Mouse (Mus musculus): Measurements from ENCODE around the gene Morc3. TPM values are rescaled to one million over a fixed set of nuclear protein-coding genes. Genes with fewer than 3 reads are reported as not detected.

Morc3 gene
- total and polyA plus RNA-seq, 2 experiments from 2014 or later = 14.7 to 35.5 TPM

DNA sequence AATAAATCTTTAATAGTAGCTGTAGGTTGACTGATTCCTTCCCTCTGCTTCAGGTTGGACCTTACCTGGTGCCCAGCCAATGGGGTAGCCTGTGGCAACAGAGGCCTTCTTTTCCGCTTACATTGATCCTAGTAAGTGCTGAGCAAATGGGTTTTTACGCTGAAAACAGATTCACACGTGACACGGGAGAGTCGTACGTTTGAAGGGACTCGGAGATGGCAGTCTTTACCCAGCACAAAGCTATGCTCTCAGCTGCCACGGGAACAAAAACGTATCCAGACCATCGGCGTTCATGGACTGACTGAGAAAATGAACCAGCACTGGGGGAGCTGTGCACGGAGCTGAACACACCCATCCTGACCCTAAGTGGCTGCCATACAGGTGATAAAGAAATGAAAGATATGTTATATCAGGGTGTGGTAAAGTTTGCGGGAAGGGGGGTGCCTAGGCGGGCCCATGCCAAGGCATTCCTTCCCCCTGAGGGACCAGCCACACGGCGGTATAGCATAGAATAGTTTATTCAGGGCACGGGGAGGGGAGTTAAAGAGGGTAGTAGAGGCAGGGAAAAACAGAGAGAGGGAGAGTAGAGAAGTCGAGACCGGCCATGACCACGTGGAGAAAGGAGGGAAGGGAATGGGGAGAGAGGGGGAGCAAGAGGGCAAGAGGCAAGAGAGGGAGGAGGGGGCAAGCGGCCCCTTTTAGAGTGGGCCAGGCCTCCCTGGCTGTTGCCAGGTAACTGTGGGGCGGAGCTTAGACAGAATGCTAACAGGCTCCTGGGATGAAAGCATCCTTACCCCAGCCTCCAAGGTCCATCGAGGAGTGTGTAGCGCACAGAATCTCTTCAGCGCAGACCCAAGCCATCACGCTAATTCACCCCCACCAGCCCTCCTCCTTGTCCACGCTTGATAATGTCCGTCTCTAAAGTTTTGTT, 79.1 kb downstream of the Morc3 start:
- Histone ChIP-seq H3K4me3 (ENCODE audit: low read depth, low read length) (no peak overlapping the region), H3K9ac (replicated peaks; ENCODE audit: low read depth, low read length) (no peak overlapping the region), H3K27me3 (ENCODE audit: control insufficient read depth, insufficient read depth, low read length) (no peaks in the 10 kb centered on the region), H3K4me1 (ENCODE audit: control insufficient read depth, insufficient read depth) (no peaks in the 10 kb centered on the region), H3K27ac (ENCODE audit: low read depth) (no peak overlapping the region), H3K36me3 (replicated peaks; ENCODE audit: control insufficient read depth, insufficient read depth, low read length) (no peaks in the 10 kb centered on the region), H3K4me2 (ENCODE audit: low read depth, low read length) (no peak overlapping the region), H3K9me3 (replicated peaks; ENCODE audit: control insufficient read depth, low read length) (no peaks in the 10 kb centered on the region)
- ATAC-seq (ENCODE audit: insufficient read depth, low read depth) (no peak), DNase-seq (ENCODE audit: low spot score) (no peak)
- WGBS = 62% methylated on average over 28 of the region's 28 CpGs
- TF ChIP-seq EP300 (IDR thresholded peaks at IDR 0.05; ENCODE audit: low read depth) (no peak), CTCF (IDR thresholded peaks at IDR 0.05; ENCODE audit: low read depth) (no peak)

DNA sequence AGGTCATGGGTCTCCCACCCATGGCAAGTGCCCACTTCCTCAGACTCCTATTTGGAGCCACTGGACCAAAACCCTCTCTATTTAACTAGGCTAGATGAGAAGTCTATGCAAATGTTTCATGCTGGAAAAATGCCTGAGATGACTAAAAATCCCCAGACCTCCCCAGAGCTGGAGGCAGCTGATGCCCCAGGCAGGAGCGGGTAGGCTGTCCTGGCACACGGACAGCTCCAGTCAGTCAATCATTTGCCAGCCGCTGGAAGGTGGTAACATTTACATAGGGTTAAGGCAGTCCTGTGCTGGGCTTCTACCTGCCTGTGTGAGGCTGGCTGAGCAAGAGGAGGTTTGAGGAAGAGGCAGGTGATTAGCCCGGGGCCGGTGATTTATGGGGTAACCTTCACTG, 80.2 kb downstream of the Morc3 start:
- TF ChIP-seq EP300 (IDR thresholded peaks at IDR 0.05; ENCODE audit: low read depth) (no peak), CTCF (IDR thresholded peaks at IDR 0.05; ENCODE audit: low read depth) (no peak)
- 69% methylated on average over 5 of the region's 5 CpGs for WGBS
- no peak for DNase-seq (ENCODE audit: low spot score)
- no peak overlapping the region for H3K4me3 ChIP-seq (ENCODE audit: low read depth, low read length)
- H3K9ac ChIP-seq (replicated peaks; ENCODE audit: low read depth, low read length) = no peak overlapping the region
- ATAC-seq (ENCODE audit: insufficient read depth, low read depth) = no peak
- no peaks in the 10 kb centered on the region for H3K27me3 ChIP-seq (ENCODE audit: control insufficient read depth, insufficient read depth, low read length)
- no peaks in the 10 kb centered on the region for H3K4me1 ChIP-seq (ENCODE audit: control insufficient read depth, insufficient read depth)
- H3K36me3 ChIP-seq (replicated peaks; ENCODE audit: control insufficient read depth, insufficient read depth, low read length) = no peaks in the 10 kb centered on the region
- H3K9me3 ChIP-seq (replicated peaks; ENCODE audit: control insufficient read depth, low read length) = no peaks in the 10 kb centered on the region
- no peak overlapping the region for H3K4me2 ChIP-seq (ENCODE audit: low read depth, low read length)
- no peak overlapping the region for H3K27ac ChIP-seq (ENCODE audit: low read depth)

DNA sequence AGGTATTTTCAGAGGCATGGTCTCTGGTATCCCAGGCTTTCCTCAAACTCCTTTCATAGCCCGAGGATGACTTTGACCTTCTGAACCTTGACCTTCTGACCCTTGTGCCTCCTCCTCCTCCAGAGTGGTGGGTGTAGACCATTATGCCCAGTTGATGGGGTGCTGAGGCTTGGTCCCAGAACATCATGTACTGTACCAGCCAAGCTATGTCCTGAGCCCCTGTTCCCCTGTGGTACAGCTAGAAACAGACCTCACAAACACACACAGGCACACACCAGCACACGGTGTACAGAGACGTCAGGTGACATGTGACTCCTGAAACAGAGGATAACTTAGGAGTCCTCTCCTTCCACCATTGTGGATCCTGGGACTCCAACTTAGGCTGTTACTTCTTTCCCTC, 80.9 kb downstream of the Morc3 start:
- WGBS = 67% methylated on average over 3 of the region's 3 CpGs
- Histone ChIP-seq H3K9ac (replicated peaks; ENCODE audit: low read depth, low read length) (no peak overlapping the region), H3K36me3 (replicated peaks; ENCODE audit: control insufficient read depth, insufficient read depth, low read length) (no peaks in the 10 kb centered on the region), H3K27ac (ENCODE audit: low read depth) (no peak overlapping the region), H3K27me3 (ENCODE audit: control insufficient read depth, insufficient read depth, low read length) (no peaks in the 10 kb centered on the region), H3K9me3 (replicated peaks; ENCODE audit: control insufficient read depth, low read length) (no peaks in the 10 kb centered on the region), H3K4me2 (ENCODE audit: low read depth, low read length) (no peak overlapping the region), H3K4me3 (ENCODE audit: low read depth, low read length) (no peak overlapping the region), H3K4me1 (ENCODE audit: control insufficient read depth, insufficient read depth) (no peaks in the 10 kb centered on the region)
- DNase-seq (ENCODE audit: low spot score) = no peak
- no peak for ATAC-seq (ENCODE audit: insufficient read depth, low read depth)
- TF ChIP-seq CTCF (IDR thresholded peaks at IDR 0.05; ENCODE audit: low read depth) = no peak
- TF ChIP-seq EP300 (IDR thresholded peaks at IDR 0.05; ENCODE audit: low read depth) = no peak

DNA sequence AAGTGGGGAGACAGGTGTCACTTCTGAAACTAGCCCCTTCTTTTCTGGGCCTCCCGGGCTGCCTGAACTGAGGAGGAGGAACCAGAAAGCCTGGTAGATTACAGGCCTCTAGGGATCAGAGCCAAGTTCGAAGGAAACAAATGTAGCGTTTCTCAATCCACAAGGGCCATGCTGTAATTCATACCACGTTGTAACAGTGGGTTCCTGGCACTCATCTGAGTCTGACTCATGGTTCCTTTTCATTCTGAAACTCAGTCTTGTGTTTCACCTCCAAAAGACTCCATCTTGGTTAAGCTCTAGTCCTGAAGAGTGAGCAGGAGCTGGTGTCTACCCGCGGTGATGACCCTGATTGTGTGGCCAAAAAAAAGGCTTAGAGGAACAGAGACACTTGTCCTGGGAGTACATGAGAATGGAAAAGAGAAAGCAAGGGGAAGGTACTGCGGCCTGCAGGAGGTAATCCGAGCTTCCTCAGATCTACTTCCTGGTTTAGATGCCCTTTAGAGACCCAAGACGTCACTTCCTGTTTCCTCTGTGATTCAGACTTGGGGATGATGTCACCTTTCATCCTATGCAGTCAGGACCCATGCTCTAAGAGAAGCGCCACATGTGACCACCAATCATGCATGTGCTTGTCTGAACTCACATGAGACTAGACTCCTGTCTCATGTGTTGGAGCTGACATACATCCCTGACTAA, 82.1 kb downstream of the Morc3 start:
- ATAC-seq (ENCODE audit: insufficient read depth, low read depth) (no peak; the same call in 1 of the 2 replicates), DNase-seq (ENCODE audit: low spot score) (peak; percentile 30)
- Histone ChIP-seq H3K9ac (replicated peaks; ENCODE audit: low read depth, low read length) (no peak overlapping the region), H3K27ac (ENCODE audit: low read depth) (no peak overlapping the region), H3K4me3 (ENCODE audit: low read depth, low read length) (no peak overlapping the region), H3K27me3 (ENCODE audit: control insufficient read depth, insufficient read depth, low read length) (no peaks in the 10 kb centered on the region), H3K4me1 (ENCODE audit: control insufficient read depth, insufficient read depth) (no peaks in the 10 kb centered on the region), H3K36me3 (replicated peaks; ENCODE audit: control insufficient read depth, insufficient read depth, low read length) (no peaks in the 10 kb centered on the region), H3K9me3 (replicated peaks; ENCODE audit: control insufficient read depth, low read length) (no peaks in the 10 kb centered on the region), H3K4me2 (ENCODE audit: low read depth, low read length) (no peak overlapping the region)
- 55% methylated on average over 10 of the region's 10 CpGs for WGBS
- no peak for TF ChIP-seq EP300 (IDR thresholded peaks at IDR 0.05; ENCODE audit: low read depth)
- TF ChIP-seq CTCF (IDR thresholded peaks at IDR 0.05; ENCODE audit: low read depth) = no peak

DNA sequence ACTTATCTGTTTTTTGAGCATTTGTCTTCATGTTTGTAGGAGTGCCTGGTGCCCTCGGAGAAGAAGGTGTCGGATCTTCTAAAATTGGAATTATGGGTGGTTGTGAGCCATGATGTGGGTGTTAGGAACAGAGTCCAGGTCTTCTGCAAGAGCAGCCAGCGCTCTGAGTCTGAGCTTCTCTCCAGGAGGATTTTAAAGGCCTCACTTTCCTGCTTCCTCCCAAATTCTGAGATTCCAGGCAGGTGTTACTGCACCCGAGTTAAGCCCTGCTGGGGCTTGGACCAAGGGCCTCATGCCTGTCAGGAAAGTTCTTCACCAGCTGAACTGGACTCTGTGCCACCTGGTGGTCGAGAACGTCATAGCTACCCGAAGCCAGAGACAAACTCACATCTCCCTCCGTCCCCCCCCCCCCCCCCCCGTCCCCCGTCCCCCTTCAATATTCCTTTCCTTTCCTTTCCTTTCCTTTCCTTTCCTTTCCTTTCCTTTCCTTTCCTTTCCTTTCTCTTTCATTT, 83.5 kb downstream of the Morc3 start:
- TF ChIP-seq EP300 (IDR thresholded peaks at IDR 0.05; ENCODE audit: low read depth) = no peak
- TF ChIP-seq CTCF (IDR thresholded peaks at IDR 0.05; ENCODE audit: low read depth) = peak; percentile 44
- DNase-seq (ENCODE audit: low spot score) (peak; percentile 36), ATAC-seq (ENCODE audit: insufficient read depth, low read depth) (no peak)
- 39% methylated on average over 8 of the region's 10 CpGs for WGBS
- Histone ChIP-seq H3K27me3 (ENCODE audit: control insufficient read depth, insufficient read depth, low read length) (no peaks in the 10 kb centered on the region), H3K9ac (replicated peaks; ENCODE audit: low read depth, low read length) (no peak overlapping the region), H3K36me3 (replicated peaks; ENCODE audit: control insufficient read depth, insufficient read depth, low read length) (no peaks in the 10 kb centered on the region), H3K9me3 (replicated peaks; ENCODE audit: control insufficient read depth, low read length) (no peaks in the 10 kb centered on the region), H3K4me3 (ENCODE audit: low read depth, low read length) (no peak overlapping the region), H3K4me1 (ENCODE audit: control insufficient read depth, insufficient read depth) (no peaks in the 10 kb centered on the region), H3K27ac (ENCODE audit: low read depth) (no peak overlapping the region), H3K4me2 (ENCODE audit: low read depth, low read length) (no peak overlapping the region)
